Mouse (Mus musculus) G1E (cell line): ENCODE data around the gene Izumo1. TPM values are rescaled to one million over a fixed set of nuclear protein-coding genes. Genes with fewer than 3 reads are reported as not detected.

ENCODE experiments used
- ATAC-seq: 2 replicates; pipeline ENCODE4 v1.8.0; 2016; ENCODE audit warnings: mild to moderate bottlenecking; ENCODE audit not compliant: insufficient number of reproducible peaks, poor library complexity, low FRiP score, severe bottlenecking; ENCODE audit errors: extremely low read depth
- DNase-seq: peaks from one replicate; pipeline ENCODE4 v3.0.0; 2012; ENCODE audit warnings: low spot score
- H3K27me3 ChIP-seq: 2 replicates; pipeline ENCODE4 v1.6.1; 2012; ENCODE audit warnings: mild to moderate bottlenecking, low read length, inconsistent platforms; ENCODE audit not compliant: insufficient read depth
- H3K36me3 ChIP-seq: replicated peaks from 2 replicates; pipeline ENCODE3; 2012; ENCODE audit warnings: mild to moderate bottlenecking, inconsistent platforms
- H3K4me1 ChIP-seq: 2 replicates; pipeline ENCODE4 v1.6.1; 2012; ENCODE audit warnings: low read depth, low read length, inconsistent platforms, mixed read lengths; ENCODE audit not compliant: insufficient read depth
- H3K4me3 ChIP-seq: 2 replicates; pipeline ENCODE4 v1.5.1; 2012; ENCODE audit warnings: low read depth, mild to moderate bottlenecking, inconsistent platforms, low read length, moderate library complexity, mixed read lengths
- H3K9me3 ChIP-seq: replicated peaks from 2 replicates; pipeline ENCODE4 v1.6.1; 2012; ENCODE audit warnings: inconsistent platforms
- CTCF ChIP-seq: IDR thresholded peaks from 2 replicates; pipeline ENCODE4 v1.5.1; 2012; ENCODE audit warnings: low read depth, low read length, inconsistent platforms, mixed read lengths
- GATA1 ChIP-seq: IDR thresholded peaks from 2 replicates; pipeline ENCODE4 v1.6.1; 2012; ENCODE audit warnings: borderline replicate concordance, low read length, inconsistent platforms, mixed read lengths
- GATA2 ChIP-seq: IDR thresholded peaks from 2 replicates; pipeline ENCODE4 v1.6.1; 2012; ENCODE audit warnings: low read depth, low read length, inconsistent platforms, borderline replicate concordance
- POLR2AphosphoS5 ChIP-seq: IDR thresholded peaks from 2 replicates; pipeline ENCODE4 v1.6.1; 2012; ENCODE audit warnings: low read depth, low read length, inconsistent platforms; ENCODE audit not compliant: insufficient replicate concordance
- TAL1 ChIP-seq: conservative IDR thresholded peaks from 2 replicates; pipeline ENCODE4 v1.6.1; 2012; ENCODE audit warnings: low read depth, low read length, inconsistent platforms, mixed read lengths
- polyA plus RNA-seq: library from polyadenylated mRNA; stranded (reverse); fragments of >175 nt; gene quantifications from 2 replicates; pipeline ENCODE4 v1.2.3, GENCODE M21; 2012
- total RNA-seq, 2 experiments: library from RNA; stranded (forward) in 1 of 2; stranded (reverse) in 1 of 2; fragments of 200-1000 nt in 1 of 2; fragments of >200 nt in 1 of 2; fragmentation: Nextera tagmentation in 1 of 2; gene quantifications; 2 replicates each; pipeline ENCODE4 v1.2.3; 2014 to 2017

Gene Izumo1
- total and polyA plus RNA-seq, 3 experiments: 0.05 to 0.68 (median 0.10) TPM

DNA sequence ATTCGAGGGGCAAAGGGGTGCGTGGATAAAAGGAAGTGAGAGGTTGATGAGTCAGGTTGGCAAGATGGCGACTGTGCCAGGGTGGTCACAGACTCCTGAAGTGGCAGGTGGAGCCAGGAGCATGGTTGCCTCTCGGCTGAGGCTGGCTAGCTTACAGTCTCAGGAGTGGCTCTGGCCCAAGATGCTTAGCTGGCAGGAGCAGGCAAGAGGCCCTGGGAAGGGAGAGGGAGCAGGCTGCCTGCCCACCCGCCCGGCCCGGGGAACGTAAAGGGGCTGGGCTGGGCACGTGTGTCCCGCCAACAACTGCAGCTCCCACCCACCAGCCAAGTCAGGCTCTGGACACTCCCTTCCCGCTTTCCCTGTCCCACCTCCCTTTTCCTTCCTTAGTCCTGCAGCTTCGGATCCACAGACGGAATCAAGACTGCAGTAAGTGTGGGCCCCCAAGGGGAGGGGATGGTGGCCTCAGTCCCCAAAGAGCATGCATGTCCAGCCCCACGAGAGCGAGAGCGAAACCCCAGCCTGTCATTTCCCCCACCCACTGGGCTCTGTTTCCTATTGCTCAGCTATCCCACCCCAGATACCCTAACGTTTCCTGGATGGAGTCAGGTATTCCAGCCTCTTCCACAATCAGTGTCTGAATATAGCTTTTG lies 19.9 kb downstream of the Izumo1 start:
- Histone ChIP-seq H3K36me3 (no peaks in the 10 kb centered on the region), H3K9me3 (no peaks in the 10 kb centered on the region), H3K4me1 (peaks cover 9% of the 10 kb centered on the region; the same call in 1 of the 2 replicates), H3K4me3 (no peak overlapping the region), H3K27me3 (peaks cover 49% of the 10 kb centered on the region)
- ATAC-seq (no peak), DNase-seq (no peak)
- TF ChIP-seq CTCF: no peak
- TF ChIP-seq TAL1: no peak
- TF ChIP-seq POLR2AphosphoS5: no peak
- TF ChIP-seq GATA1: no peak
- no peak for TF ChIP-seq GATA2

DNA sequence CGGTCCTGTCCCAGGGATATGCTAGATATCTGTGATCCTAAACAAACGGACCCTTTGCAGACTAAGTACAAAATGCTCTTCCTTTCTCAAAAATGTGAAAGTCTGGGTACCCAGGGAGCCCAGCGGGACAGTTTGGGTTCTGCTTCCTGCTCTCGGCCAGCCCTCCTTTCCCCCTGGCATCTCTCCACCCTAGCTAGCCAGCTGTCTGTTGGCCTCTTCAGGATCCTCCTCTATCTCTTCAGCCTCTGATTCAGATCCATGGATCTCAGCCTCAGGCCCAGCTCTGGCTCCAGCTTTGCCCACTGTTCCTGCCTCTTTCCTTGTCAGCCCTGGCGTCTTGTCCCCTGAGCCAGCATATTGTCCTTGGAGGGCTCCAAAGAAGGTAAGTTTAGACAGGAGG lies 20.5 kb downstream of the Izumo1 start:
- peaks cover 51% of the 10 kb centered on the region for H3K27me3 ChIP-seq
- H3K4me3 ChIP-seq: no peak overlapping the region
- TF ChIP-seq CTCF (no peak), GATA2 (no peak), GATA1 (no peak), TAL1 (no peak), POLR2AphosphoS5 (no peak)
- peaks cover 9% of the 10 kb centered on the region; the same call in 1 of the 2 replicates for H3K4me1 ChIP-seq
- no peak for ATAC-seq
- no peaks in the 10 kb centered on the region for H3K9me3 ChIP-seq
- no peak for DNase-seq
- no peaks in the 10 kb centered on the region for H3K36me3 ChIP-seq

DNA sequence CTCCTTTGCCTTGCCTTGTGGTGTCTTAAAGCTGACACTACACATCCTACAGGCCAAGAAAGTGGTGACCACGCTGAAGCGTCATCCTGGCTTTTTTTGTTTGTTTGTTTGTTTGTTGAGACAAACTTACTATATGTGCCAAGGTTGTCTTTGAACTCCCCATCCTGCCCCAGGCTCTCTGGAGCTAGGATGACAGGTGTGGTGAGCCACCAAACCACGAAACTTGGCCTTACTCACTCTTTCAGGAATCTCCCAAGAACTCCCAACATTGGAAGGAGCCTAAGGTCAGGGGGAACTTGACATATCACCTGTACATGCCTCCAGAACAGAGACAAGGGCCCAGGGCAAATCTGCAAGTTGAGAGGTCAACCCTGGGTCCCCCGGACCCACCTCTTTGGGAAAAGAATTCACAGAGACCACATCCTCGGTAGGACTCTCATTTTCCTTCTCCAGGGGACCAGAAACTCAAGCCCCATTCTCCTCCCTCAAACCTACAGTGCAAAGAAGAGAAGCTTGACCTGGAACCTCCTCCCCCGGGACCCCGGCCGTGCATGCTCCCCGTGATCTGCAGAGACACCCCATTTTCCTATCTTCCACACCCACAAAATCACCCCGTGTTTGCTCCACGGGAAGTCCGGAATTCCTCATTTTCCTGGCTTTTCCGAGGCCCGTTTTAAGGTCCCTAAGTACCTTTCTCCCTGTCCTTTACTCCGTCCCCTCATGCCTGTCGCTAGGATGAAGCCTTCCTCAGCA lies 21.1 kb downstream of the Izumo1 start:
- TF ChIP-seq GATA2: no peak
- no peak for TF ChIP-seq CTCF
- no peak for TF ChIP-seq GATA1
- no peak for TF ChIP-seq POLR2AphosphoS5
- TF ChIP-seq TAL1: no peak
- Histone ChIP-seq H3K27me3 (peaks cover 57% of the 10 kb centered on the region), H3K36me3 (no peaks in the 10 kb centered on the region), H3K4me3 (no peak overlapping the region), H3K4me1 (peaks cover 9% of the 10 kb centered on the region; the same call in 1 of the 2 replicates), H3K9me3 (no peaks in the 10 kb centered on the region)
- no peak for DNase-seq
- ATAC-seq: no peak

DNA sequence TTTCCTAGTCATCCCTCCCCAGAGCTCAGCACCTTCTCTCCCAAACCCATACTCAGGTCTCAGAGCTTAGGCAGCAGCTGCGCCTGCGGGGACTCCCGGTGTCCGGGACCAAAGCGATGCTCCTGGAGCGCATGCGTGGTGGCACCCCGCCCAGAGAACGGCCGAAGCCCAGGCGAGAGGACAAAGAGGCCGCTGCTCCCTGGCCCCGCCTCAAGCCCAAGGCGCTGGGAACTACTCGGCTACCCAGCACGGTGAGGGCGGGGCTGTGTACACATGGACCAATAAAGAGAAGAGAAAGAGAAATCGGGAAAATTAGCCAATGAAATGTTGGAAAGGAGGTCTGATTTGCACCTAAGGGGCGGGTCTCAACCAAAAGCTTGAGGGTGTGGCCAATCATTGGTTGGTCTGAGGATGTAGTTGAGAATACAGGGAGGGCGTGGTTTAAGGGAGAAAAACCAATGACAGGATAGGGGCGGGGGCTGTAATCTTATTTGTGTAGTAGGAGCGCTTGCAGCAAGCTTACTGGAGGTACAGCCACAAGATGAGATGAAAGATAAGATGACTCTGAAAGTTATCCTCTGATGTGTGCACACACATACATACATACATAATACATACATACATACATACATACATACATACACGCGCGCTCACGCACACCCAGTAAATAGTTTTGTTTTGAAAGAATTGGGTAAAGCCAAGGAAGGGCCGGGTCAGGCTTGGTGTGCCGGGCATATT lies 22.0 kb downstream of the Izumo1 start:
- Histone ChIP-seq H3K4me1 (peaks cover 9% of the 10 kb centered on the region; the same call in 1 of the 2 replicates), H3K27me3 (peaks cover 59% of the 10 kb centered on the region), H3K4me3 (no peak overlapping the region), H3K9me3 (no peaks in the 10 kb centered on the region), H3K36me3 (no peaks in the 10 kb centered on the region)
- DNase-seq: no peak
- ATAC-seq: no peak
- TF ChIP-seq CTCF (no peak), TAL1 (no peak), POLR2AphosphoS5 (no peak), GATA1 (no peak), GATA2 (no peak)

DNA sequence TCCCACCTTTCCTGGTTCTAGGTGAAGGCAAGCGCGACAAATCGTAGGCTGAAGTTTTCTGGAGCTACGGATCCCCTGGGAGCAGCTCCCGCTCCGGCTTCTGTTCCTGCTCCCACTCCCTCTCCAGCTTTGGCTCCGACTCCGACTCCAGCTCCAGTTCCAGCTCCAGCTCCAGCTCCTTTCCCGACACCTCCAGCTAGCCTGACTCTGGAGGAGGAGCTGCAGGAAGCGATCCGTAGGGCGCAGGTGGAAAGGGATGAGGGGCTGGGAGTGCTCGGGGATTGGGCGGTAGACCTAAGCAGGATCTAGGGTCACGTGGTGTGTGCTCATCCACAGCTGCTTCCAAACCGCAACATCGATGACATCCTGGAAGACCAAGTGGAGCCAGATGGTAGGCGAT lies 22.6 kb downstream of the Izumo1 start:
- Histone ChIP-seq H3K27me3 (peaks cover 60% of the 10 kb centered on the region), H3K9me3 (no peaks in the 10 kb centered on the region), H3K4me1 (peaks cover 9% of the 10 kb centered on the region; the same call in 1 of the 2 replicates), H3K4me3 (no peak overlapping the region), H3K36me3 (no peaks in the 10 kb centered on the region)
- DNase-seq (no peak), ATAC-seq (no peak)
- no peak for TF ChIP-seq CTCF
- no peak for TF ChIP-seq GATA1
- TF ChIP-seq POLR2AphosphoS5: no peak
- no peak for TF ChIP-seq GATA2
- TF ChIP-seq TAL1: no peak

DNA sequence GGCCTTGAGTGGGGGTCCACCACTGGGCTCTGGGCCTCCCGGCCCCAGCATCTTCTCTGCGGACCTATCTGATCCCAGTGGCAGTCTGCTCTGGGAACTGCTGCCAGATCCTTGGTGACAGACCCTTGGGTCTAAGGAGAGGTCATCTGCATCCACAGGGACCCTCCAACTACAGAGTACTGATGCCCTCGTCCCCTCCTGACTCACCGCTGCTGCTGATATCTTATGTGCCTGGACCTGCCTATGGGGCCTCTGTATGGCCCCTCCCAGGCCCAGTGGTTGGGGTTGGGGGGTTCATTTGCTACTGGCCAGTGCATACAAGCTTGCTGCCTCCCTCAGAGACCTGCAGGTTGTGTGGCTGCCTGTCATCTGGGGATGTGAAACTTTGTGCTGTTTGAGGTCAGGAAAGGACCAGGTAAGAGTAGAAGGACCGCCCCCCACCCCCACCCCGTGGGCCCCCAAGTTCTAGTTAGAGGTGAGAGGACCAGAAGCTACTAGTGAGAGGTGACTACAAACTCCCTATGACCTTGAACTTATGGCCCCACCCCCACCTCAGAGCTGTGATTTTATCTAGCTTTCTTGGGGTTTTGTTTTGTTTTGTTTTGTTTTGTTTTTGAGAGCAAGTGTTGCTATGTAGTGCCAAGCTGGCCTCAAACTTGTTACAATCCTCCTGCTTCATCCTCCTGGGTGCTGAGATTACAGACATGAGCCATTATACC lies 23.4 kb downstream of the Izumo1 start:
- Histone ChIP-seq H3K9me3 (no peaks in the 10 kb centered on the region), H3K27me3 (peaks cover 58% of the 10 kb centered on the region), H3K36me3 (no peaks in the 10 kb centered on the region), H3K4me3 (no peak overlapping the region), H3K4me1 (peaks cover 5% of the 10 kb centered on the region; the same call in 1 of the 2 replicates)
- DNase-seq (no peak), ATAC-seq (no peak)
- TF ChIP-seq CTCF (no peak), GATA2 (no peak), POLR2AphosphoS5 (no peak), TAL1 (no peak), GATA1 (no peak)
